Mouse (Mus musculus): ENCODE data around the gene Lhcgr. TPM values are rescaled to one million over a fixed set of nuclear protein-coding genes. Genes with fewer than 3 reads are reported as not detected.

Gene Lhcgr
- polyA plus RNA-seq, 1 experiment from 2014 or later = 0.26 TPM

DNA sequence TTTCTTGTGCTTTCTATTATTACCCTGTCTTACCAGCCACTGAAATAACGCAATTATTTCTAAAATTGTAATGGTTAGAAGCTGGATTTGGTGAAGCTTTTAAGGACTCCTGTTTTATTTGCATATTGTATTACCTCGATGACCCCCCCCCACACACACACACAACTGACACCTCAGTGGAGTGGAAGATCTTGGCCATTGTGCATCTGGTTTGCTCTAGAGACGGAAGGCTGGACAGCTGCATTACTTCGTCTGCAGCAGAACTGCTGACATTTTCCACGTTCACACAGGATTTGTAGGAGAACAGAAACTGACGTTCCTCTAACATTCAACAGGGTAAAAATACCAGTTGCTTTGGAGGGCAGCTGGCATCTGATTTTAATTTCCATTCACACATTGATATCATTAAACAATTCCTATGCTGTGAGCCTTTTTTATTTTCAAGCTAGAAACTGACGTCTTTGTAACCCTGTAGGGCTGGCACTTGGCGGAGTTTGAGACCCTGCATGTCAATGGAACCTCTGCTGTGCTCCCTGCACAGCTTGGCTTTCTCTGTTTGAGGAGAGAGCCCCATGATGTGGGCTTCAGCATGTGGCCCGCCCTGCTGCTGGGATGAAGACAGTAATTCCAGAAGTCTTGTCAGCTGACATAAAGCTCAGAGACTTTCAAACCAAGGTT is 95.0 kb downstream of the Lhcgr start:
- Histone ChIP-seq H3K4me3 (no peak overlapping the region), H3K9me3 (peaks cover 3% of the 10 kb centered on the region; the same call in 1 of the 2 replicates), H3K4me1 (replicated peaks) (peaks cover 15% of the 10 kb centered on the region; the same call in 1 of the 2 replicates), H3K27me3 (ENCODE audit: insufficient read depth, poor library complexity, severe bottlenecking) (no peaks in the 10 kb centered on the region), H3K27ac (no peak overlapping the region), H3K36me3 (no peaks in the 10 kb centered on the region)
- no peak for DNase-seq (ENCODE audit: low spot score)
- WGBS = 56% methylated on average over 9 of the region's 9 CpGs

DNA sequence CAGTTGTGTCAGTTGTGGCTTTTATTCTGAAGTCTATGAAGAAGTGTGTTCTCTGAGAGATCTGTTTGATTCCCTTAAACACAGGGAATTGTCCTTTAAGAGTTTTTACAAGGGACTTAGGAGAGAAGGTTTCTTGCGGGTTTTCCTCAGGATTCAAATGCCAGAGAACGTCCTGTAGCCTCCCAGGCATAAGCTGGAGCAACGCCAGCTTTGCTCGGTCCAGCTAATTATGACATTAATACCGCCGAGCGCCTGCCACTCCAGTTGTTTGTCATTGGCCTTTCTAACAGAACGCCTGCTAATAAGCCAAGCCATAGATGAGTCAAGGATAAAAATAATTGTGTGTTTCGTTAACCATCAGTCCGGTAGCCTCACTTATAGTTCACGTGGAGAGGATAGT is 103.6 kb downstream of the Lhcgr start:
- Histone ChIP-seq H3K27me3 (ENCODE audit: insufficient read depth, poor library complexity, severe bottlenecking) (no peaks in the 10 kb centered on the region), H3K36me3 (no peaks in the 10 kb centered on the region), H3K9me3 (no peaks in the 10 kb centered on the region), H3K4me3 (no peak overlapping the region), H3K4me1 (replicated peaks) (no peaks in the 10 kb centered on the region), H3K27ac (no peak overlapping the region)
- 87% methylated on average over 11 of the region's 11 CpGs for WGBS
- no peak for DNase-seq (ENCODE audit: low spot score)

DNA sequence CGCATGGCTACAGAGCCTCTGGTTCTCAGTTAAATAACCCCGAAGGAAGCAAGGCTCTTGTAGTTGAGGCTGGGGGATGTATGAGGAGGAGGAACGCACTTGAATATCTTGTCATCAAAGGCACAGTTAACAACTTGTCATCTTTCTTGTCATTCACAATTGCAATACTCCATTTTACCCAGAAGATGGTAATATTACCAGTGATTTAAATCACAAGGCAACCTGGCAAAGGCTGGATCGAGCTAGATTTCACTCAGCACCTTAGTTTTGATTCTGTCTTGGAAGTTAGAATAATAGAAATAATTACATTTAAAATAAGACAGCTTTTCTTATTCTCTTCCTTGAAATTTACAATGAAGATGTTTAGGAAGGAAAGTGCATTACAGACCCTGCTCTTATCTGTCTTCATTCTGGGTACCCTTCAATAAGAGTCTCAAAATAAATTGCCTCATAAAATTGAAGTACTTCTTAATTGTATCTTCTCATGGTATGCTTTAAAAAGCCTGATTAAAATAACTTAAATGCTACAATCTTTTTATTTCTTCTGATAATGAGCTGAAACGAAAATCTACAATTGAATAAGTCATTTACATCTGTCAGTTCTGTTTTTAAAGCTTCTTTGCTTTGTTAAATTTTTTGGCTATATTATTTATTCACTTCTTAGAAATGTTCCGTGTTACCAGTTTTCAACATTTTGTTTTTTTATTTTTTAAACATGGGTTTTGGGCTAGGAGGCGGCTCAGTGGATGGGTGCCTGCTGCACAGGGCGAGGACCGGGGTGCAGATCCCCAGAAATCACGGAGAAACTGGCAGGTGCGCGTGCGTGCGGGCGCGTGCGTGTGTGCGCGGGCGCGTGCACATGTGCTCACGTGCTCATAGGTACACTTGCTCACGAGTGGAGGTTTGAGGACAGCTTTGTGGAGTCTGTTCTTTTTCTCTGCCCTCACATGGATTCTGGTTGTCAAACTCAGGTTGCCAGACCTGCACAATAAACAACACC is 116.2 kb downstream of the Lhcgr start:
- DNase-seq (ENCODE audit: low spot score) = no peak
- 93% methylated on average over 23 of the region's 23 CpGs for WGBS
- no peaks in the 10 kb centered on the region for H3K4me1 ChIP-seq (replicated peaks)
- H3K36me3 ChIP-seq = no peaks in the 10 kb centered on the region
- no peaks in the 10 kb centered on the region for H3K27me3 ChIP-seq (ENCODE audit: insufficient read depth, poor library complexity, severe bottlenecking)
- no peak overlapping the region for H3K4me3 ChIP-seq
- H3K27ac ChIP-seq = no peak overlapping the region
- no peaks in the 10 kb centered on the region for H3K9me3 ChIP-seq

DNA sequence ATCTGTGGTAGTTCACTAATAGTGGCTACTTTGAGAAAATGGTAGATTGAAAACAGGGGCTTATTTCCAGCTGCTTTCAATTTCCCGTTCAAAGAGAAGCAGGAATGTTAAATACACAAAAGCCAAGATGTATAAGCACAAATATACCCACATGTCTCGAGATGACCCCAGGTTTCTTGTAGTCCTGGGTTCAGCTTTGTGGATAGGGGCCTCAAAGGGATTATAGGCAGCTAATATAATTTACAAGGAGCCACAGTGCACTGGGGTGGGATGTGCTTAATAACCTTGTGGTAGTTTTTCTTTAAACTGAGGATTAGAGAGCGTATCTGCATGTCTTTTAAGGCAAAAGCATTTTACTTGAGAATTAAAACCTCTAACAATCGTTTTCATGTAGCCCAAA is 121.0 kb downstream of the Lhcgr start:
- H3K27ac ChIP-seq = no peak overlapping the region
- no peak for DNase-seq (ENCODE audit: low spot score)
- H3K36me3 ChIP-seq = no peaks in the 10 kb centered on the region
- H3K4me1 ChIP-seq (replicated peaks) = peaks cover 5% of the 10 kb centered on the region; the same call in 1 of the 2 replicates
- H3K4me3 ChIP-seq = no peak overlapping the region
- H3K27me3 ChIP-seq (ENCODE audit: insufficient read depth, poor library complexity, severe bottlenecking) = no peaks in the 10 kb centered on the region
- 62% methylated on average over 4 of the region's 4 CpGs for WGBS
- no peaks in the 10 kb centered on the region for H3K9me3 ChIP-seq

DNA sequence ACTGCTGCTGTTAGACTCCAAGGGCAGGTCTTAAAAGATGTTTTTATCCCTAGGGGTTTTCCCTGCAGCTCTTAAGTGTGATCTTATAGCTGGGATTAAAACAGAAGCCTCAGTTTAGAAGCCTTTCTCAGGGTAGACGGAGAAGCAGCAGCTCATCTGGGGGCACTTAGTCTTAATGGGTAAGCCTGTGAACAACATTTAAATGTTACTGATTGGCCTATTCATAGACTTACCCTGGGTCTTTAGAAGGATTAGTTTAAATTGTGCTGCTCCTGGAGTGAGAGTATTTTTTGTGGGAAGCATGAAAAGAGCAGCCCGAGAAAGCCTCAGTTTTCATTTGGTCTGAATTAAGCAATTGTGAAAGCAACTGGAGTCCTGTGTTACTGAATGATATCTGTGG is 121.9 kb downstream of the Lhcgr start:
- 55% methylated on average over 2 of the region's 2 CpGs for WGBS
- Histone ChIP-seq H3K27me3 (ENCODE audit: insufficient read depth, poor library complexity, severe bottlenecking) (no peaks in the 10 kb centered on the region), H3K9me3 (no peaks in the 10 kb centered on the region), H3K4me3 (no peak overlapping the region), H3K4me1 (replicated peaks) (peaks cover 5% of the 10 kb centered on the region; the same call in 1 of the 2 replicates), H3K27ac (no peak overlapping the region), H3K36me3 (no peaks in the 10 kb centered on the region)
- DNase-seq (ENCODE audit: low spot score) = no peak

DNA sequence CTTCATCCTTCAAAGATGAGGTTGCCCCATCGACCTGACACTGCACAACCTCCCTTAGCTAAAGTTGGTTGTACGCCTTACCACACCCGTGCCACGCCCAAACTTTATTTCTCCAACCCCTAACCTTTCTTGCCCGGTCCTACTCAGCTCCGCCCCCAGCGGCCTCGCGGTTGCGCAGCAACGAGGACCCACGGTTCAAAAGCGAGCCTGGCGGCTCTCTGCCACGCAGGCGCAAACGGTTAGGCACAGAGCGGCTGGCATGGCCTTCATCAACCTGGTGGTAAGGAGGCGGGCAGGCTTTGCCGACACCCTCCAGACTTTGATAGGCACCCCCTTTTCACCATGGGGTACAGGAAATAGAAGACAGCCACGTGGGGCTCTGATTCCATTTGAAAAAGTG is 123.3 kb downstream of the Lhcgr start, which contains the start of gene Gtf2a1l:
Gtf2a1l (plus strand) TSS at position 209 of the 400 bp plus-strand sequence.
- H3K4me3 ChIP-seq = peak within 1 kb of the TSS; percentile 23
- DNase-seq (ENCODE audit: low spot score) = peak; percentile 62
- H3K27me3 ChIP-seq (ENCODE audit: insufficient read depth, poor library complexity, severe bottlenecking) = no peaks in the 10 kb centered on the region
- no peaks in the 10 kb centered on the region for H3K36me3 ChIP-seq
- no peaks in the 10 kb centered on the region for H3K9me3 ChIP-seq
- 29% methylated on average over 21 of the region's 21 CpGs for WGBS
- peaks cover 5% of the 10 kb centered on the region; the same call in 1 of the 2 replicates for H3K4me1 ChIP-seq (replicated peaks)
- peak within 1 kb of the TSS; percentile 47 for H3K27ac ChIP-seq

Other genes starting within 250 kb of the Lhcgr start
- gene Ston1, start 194.3 kb downstream of the Lhcgr start, polyA plus RNA-seq (2016; fragmentation: Nextera tagmentation; extraction: Ambion mirVana) = 1.4 and 2.3 TPM in 2 replicates
- gene Gtf2a1l, start 123.3 kb downstream of the Lhcgr start, polyA plus RNA-seq (2016; fragmentation: Nextera tagmentation; extraction: Ambion mirVana) = 0.10 and 0.43 TPM in 2 replicates

All from hindbrain, embryonic 10.5 days (tissue).